Mouse (Mus musculus): ENCODE measurements around the gene Ppp1r14c. TPM values are rescaled to one million over a fixed set of nuclear protein-coding genes. Genes with fewer than 3 reads are reported as not detected.

Ppp1r14c gene
- polyA plus RNA-seq, 1 experiment, result 11.2 TPM

- Histone ChIP-seq H3K4me3 (ENCODE audit: insufficient read depth, low read length) (peak overlapping the region; percentile 59), H3K4me1 (ENCODE audit: control insufficient read depth, insufficient read depth, low read length) (no peaks in the 10 kb centered on the region), H3K27ac (ENCODE audit: insufficient read depth, low read length) (no peak overlapping the region)
- TF ChIP-seq CTCF (IDR thresholded peaks at IDR 0.05; ENCODE audit: extremely low read depth, insufficient read depth, low read length), result no peak
- no peak for TF ChIP-seq POLR2A (IDR thresholded peaks at IDR 0.05; ENCODE audit: extremely low read depth, insufficient read depth, low read length)
These were observed 204 bp upstream of the Ppp1r14c start for GRCm38 (mm10) chr10:3365671-3366035.

DNA sequence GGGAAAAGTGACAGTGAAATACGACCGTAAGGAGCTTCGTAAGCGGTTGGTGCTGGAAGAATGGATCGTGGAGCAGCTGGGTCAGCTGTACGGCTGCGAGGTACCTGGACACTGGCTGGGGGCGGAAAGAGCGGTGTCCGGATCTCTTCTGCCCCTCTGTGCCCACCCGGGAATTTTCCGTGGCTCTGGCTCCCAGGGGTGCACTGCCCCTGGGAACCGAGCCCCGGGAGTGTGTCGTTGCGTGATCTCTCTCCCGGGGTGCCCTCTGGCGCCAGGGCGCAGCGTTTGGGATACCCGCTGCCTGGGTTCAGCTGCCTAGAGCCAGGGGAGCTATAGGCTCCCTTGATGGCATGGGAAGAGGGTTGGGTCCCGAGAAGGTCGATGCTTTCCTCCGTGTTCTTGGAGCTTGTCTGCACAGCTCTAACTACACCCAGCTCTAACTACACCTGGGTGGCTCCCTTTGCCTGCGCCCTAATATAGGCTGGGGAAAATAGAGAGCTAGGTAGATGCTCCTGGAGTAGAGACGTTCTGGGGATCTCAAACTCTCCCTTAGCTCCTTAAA is 1.1 kb downstream of the Ppp1r14c start:
- Histone ChIP-seq H3K27ac (ENCODE audit: insufficient read depth, low read length) (peak overlapping the region; percentile 39; the same call in 1 of the 2 replicates), H3K4me3 (ENCODE audit: insufficient read depth, low read length) (peak overlapping the region; percentile 59), H3K4me1 (ENCODE audit: control insufficient read depth, insufficient read depth, low read length) (no peaks in the 10 kb centered on the region)
- TF ChIP-seq POLR2A (IDR thresholded peaks at IDR 0.05; ENCODE audit: extremely low read depth, insufficient read depth, low read length) (no peak), CTCF (IDR thresholded peaks at IDR 0.05; ENCODE audit: extremely low read depth, insufficient read depth, low read length) (no peak)

- no peaks in the 10 kb centered on the region for H3K4me1 ChIP-seq (ENCODE audit: control insufficient read depth, insufficient read depth, low read length)
- peak overlapping the region; percentile 59 for H3K4me3 ChIP-seq (ENCODE audit: insufficient read depth, low read length)
- H3K27ac ChIP-seq (ENCODE audit: insufficient read depth, low read length), result no peak overlapping the region
- TF ChIP-seq CTCF (IDR thresholded peaks at IDR 0.05; ENCODE audit: extremely low read depth, insufficient read depth, low read length) (no peak), POLR2A (IDR thresholded peaks at IDR 0.05; ENCODE audit: extremely low read depth, insufficient read depth, low read length) (no peak)
These were observed 1.6 kb downstream of the Ppp1r14c start for GRCm38 (mm10) chr10:3367440-3367839.

- H3K4me1 ChIP-seq (ENCODE audit: control insufficient read depth, insufficient read depth, low read length), result no peaks in the 10 kb centered on the region
- TF ChIP-seq CTCF (IDR thresholded peaks at IDR 0.05; ENCODE audit: extremely low read depth, insufficient read depth, low read length) (no peak), POLR2A (IDR thresholded peaks at IDR 0.05; ENCODE audit: extremely low read depth, insufficient read depth, low read length) (no peak)
- H3K27ac ChIP-seq (ENCODE audit: insufficient read depth, low read length), result no peak overlapping the region
- no peak overlapping the region for H3K4me3 ChIP-seq (ENCODE audit: insufficient read depth, low read length)
These were observed 17.3 kb downstream of the Ppp1r14c start for GRCm38 (mm10) chr10:3383176-3383575.

- Histone ChIP-seq H3K27ac (ENCODE audit: insufficient read depth, low read length) (no peak overlapping the region), H3K4me3 (ENCODE audit: insufficient read depth, low read length) (no peak overlapping the region), H3K4me1 (ENCODE audit: control insufficient read depth, insufficient read depth, low read length) (peaks cover 14% of the 10 kb centered on the region)
- TF ChIP-seq CTCF (IDR thresholded peaks at IDR 0.05; ENCODE audit: extremely low read depth, insufficient read depth, low read length) (no peak), POLR2A (IDR thresholded peaks at IDR 0.05; ENCODE audit: extremely low read depth, insufficient read depth, low read length) (no peak)
These were observed 26.4 kb downstream of the Ppp1r14c start for GRCm38 (mm10) chr10:3392251-3392650.

DNA sequence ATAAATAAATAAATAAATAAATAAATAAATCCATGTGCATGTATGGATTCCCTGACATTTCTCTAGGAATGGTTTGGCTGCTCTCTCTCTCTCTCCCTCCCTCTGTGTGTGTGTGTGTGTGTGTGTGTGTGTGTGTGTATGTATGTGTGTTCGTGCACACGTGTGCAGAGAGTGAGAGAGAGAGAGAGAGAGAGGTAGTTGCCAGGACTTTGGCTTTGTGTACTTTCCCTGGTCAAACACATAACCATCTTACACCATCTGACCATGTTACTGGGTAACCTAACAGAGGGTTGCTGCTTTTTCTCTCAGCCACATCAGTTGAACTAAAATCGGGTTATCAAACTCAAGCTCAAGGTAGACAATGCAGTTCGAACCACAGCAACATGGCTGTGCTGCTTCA is 27.7 kb downstream of the Ppp1r14c start:
- no peak overlapping the region for H3K27ac ChIP-seq (ENCODE audit: insufficient read depth, low read length)
- peaks cover 18% of the 10 kb centered on the region for H3K4me1 ChIP-seq (ENCODE audit: control insufficient read depth, insufficient read depth, low read length)
- TF ChIP-seq POLR2A (IDR thresholded peaks at IDR 0.05; ENCODE audit: extremely low read depth, insufficient read depth, low read length), result no peak
- TF ChIP-seq CTCF (IDR thresholded peaks at IDR 0.05; ENCODE audit: extremely low read depth, insufficient read depth, low read length), result no peak
- no peak overlapping the region for H3K4me3 ChIP-seq (ENCODE audit: insufficient read depth, low read length)

GRCm38 (mm10) chr10:3394193-3394592 is 28.3 kb downstream of the Ppp1r14c start:
- Histone ChIP-seq H3K4me3 (ENCODE audit: insufficient read depth, low read length) (no peak overlapping the region), H3K4me1 (ENCODE audit: control insufficient read depth, insufficient read depth, low read length) (peaks cover 19% of the 10 kb centered on the region), H3K27ac (ENCODE audit: insufficient read depth, low read length) (no peak overlapping the region)
- no peak for TF ChIP-seq CTCF (IDR thresholded peaks at IDR 0.05; ENCODE audit: extremely low read depth, insufficient read depth, low read length)
- TF ChIP-seq POLR2A (IDR thresholded peaks at IDR 0.05; ENCODE audit: extremely low read depth, insufficient read depth, low read length), result no peak

DNA sequence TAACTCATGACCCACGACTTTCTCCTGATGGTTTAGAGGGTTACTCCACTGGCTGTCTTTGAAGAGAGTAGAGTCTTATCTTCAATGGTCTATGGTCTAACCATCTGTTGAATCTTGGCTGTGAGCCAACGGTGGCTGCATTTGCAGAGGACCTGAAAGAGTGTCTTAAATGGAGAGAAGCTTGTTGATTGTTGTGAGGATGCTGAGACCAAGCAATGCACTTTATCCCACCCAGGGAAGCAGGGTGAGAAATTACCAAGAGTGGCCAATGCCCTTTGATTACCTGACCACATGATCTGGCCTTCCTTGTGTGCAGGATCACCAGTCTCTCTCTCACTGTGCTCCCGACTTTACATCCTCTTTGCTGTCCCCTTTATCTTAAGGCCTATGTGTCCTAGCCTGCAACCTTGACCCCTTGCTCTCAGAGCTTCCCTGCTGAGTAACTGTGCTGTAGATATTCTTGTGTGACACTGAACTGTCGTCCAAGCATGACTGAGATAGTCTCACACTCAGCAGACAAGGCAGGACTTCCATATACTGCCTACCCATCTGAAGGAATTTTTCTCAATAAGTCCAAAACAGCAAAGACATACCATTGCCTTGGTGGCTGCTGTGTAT is 28.9 kb downstream of the Ppp1r14c start:
- Histone ChIP-seq H3K27ac (ENCODE audit: insufficient read depth, low read length) (no peak overlapping the region), H3K4me3 (ENCODE audit: insufficient read depth, low read length) (no peak overlapping the region), H3K4me1 (ENCODE audit: control insufficient read depth, insufficient read depth, low read length) (peaks cover 19% of the 10 kb centered on the region)
- TF ChIP-seq CTCF (IDR thresholded peaks at IDR 0.05; ENCODE audit: extremely low read depth, insufficient read depth, low read length) (no peak), POLR2A (IDR thresholded peaks at IDR 0.05; ENCODE audit: extremely low read depth, insufficient read depth, low read length) (no peak)

DNA sequence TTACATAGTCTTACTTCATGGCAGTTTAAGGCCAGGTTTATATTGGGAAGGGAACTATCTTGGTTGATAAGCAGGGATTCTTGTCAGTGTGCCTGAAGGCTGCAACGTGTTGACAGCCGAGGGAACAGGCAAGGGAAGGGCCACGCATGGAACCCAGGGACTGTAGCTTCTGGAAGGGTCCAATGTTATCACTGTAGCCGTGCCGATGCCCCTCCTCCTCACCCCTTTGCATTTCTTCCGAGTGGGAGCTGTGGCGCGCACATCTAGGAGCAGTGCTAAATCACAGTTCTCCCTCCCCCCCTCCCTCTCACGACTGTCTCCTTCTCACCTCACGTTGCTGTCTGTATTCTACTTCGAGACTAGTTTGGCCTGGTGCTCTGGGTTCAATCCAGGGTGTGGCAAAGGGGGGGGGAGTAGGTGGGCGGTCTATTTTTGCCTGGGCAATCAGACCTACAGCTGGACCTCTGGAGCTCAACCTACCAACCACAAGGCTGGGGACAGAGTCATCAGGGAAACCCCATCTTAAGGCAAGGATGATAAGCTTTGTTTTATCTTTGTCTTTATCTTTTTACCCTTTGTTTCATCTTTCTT is 29.6 kb downstream of the Ppp1r14c start:
- Histone ChIP-seq H3K4me1 (ENCODE audit: control insufficient read depth, insufficient read depth, low read length) (peaks cover 19% of the 10 kb centered on the region), H3K4me3 (ENCODE audit: insufficient read depth, low read length) (no peak overlapping the region), H3K27ac (ENCODE audit: insufficient read depth, low read length) (no peak overlapping the region)
- TF ChIP-seq CTCF (IDR thresholded peaks at IDR 0.05; ENCODE audit: extremely low read depth, insufficient read depth, low read length), result no peak
- no peak for TF ChIP-seq POLR2A (IDR thresholded peaks at IDR 0.05; ENCODE audit: extremely low read depth, insufficient read depth, low read length)

All from cortical plate, adult 2 months (tissue).